Mouse (Mus musculus) gastrocnemius, adult 8-10 months (tissue): ENCODE results near the gene Ddx39. TPM values are rescaled to one million over a fixed set of nuclear protein-coding genes. Genes with fewer than 3 reads are reported as not detected.
A peak's percentile ranks its signal among the peaks of the same experiment; 100 is the strongest.

Source experiments
- DNase-seq, 2 experiments: peaks; one replicate each; pipeline ENCODE4 v3.0.0; 2022; ENCODE audit warnings: low spot score in 2 of 2
- total RNA-seq, 4 experiments: library from RNA; stranded (reverse); gene quantifications; 2 replicates each; pipeline ENCODE4 v1.2.4; 2022

The Ddx39 gene
- total RNA-seq, 4 experiments from 2014 or later = 10.6 to 12.0 (median 11.7) TPM

DNA sequence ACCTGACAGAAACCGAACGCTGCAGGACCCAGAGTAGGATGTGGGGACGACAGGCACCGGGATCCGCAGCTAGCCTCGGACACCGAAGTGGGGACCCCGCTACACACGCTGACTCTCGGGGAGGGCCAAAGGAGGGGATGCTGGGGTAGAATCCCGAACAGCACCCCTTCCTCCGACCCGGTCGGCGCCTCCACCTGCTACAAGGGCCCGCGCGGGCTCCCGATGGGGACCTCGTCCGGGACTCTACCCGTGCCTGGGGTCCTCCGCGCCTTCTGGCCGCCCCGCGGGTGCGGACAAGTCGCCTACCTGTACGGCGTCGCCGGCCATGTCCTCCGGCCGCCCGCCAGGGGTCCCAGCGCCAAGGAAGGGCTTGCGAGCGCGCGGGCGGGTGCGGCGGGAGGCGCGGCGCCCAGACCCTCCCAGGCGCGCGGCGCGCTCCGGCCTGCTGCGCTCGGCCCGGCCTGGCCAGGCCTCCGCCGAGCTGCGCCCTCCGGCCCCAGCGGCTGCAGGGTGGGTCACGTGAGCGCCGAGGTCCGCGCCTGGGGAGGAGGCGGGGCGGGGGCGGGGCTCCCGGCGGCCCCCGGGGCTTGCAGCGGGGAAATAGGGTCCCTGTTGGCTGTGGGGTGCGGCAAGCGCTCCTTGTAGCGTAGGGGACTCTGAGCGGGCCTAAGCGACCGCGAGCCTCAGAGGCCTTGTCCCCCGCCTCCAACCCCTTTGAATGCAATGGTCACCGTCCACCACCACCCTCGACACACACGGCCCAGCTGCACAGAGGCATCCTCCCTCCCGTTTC lies 16.1 kb upstream of the Ddx39 start, which contains the start of gene Pkn1:
Pkn1 (minus strand) TSS at position 519 of the 793 bp plus-strand sequence.
- peak; percentile 62 to 65 for DNase-seq

GRCm38 (mm10) chr8:83699566-83699965 lies 15.4 kb upstream of the Ddx39 start:
- no peak for DNase-seq

GRCm38 (mm10) chr8:83700423-83701085 lies 14.4 kb upstream of the Ddx39 start:
- DNase-seq = no peak

GRCm38 (mm10) chr8:83703426-83703825 lies 11.6 kb upstream of the Ddx39 start:
- DNase-seq = no peak

DNA sequence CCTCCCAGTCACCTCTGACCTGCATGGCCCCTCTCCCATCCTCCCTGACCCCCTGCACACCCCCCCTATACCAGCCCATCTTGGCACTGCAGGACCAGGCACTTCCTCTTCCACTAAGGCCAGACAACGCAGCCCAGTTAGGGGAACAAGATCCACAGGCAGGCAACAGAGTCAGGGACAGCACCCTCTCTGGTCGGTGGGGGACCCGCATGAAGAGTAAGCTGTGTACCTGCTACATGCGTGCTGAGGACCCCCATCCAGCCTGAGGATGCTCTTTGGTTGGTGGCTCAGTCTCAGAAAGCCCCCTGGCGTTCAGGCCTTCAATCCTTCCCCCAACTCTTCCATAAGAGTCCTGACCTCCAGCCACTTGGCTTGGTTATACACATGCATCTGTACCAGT lies 8.6 kb upstream of the Ddx39 start:
- DNase-seq = no peak

GRCm38 (mm10) chr8:83707554-83707953 lies 7.4 kb upstream of the Ddx39 start:
- no peak for DNase-seq

DNA sequence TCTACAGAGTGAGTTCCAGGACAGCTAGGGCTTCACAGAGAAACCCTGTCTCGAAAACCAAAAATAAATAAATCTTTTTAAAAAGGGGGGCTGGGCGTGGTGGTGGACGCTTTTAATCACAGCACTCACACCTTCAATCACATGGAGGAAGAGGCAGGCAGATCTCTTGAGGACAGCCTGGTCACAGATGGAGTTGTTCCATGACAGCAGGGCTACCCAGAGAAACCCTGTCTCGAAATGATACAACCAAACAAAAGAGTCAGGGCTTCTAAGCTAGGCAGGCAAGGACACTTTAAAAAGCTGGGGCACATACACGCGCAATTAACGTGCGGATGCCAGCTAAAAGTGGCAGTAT lies 324 bp upstream of the Ddx39 start:
- DNase-seq = no peak

- no peak for DNase-seq
These were observed 794 bp downstream of the Ddx39 start for GRCm38 (mm10) chr8:83715771-83716170.

GRCm38 (mm10) chr8:83716563-83716962 lies 1.6 kb downstream of the Ddx39 start:
- DNase-seq = no peak

DNA sequence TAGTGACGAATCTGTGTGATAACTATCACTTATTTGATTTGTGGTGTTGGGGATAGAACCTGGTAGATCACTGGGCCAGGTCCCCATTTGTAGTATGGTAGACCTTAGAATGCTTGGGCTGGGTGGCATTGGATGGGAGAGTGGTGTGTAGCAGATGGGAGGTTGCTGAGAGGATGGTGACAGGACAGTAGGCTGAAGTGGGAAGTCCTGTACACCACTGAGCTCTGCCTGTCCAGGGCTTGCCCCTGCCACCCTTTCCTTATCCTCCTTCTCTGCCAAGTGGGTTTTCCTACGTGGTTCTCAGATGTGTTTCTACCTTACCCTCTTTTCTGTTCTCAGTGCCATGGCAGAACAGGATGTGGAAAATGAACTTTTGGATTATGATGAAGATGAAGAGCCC lies 4.1 kb downstream of the Ddx39 start:
- no peak for DNase-seq

GRCm38 (mm10) chr8:83719693-83720092 lies 4.7 kb downstream of the Ddx39 start:
- no peak for DNase-seq

DNA sequence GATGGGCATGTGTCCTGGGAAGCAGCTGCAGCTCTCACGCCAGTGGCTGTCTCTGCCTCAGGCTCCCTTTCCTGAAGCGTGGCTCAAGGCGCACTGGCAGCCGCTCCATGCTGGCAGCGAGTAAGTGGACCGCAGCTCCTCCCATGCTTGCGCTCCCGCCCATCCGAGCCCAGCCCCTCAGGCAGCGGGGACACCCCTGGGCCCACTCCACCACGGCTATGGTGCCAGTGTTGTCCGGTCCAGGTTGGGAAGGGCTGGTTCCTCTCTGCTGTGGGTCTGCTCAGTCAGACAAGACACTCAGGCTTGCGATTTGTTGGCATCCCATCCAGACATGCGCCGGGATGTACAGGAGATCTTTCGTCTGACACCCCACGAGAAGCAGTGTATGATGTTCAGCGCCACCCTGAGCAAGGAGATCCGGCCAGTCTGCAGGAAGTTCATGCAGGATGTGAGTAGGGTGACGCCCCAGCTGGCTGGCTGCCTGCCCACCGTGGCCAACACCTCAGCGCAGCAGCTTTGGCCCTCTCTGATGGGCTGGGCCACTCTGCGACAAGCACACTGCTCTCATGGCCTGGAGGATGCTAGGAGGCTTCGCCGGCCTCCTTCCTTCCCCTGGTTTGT lies 6.5 kb downstream of the Ddx39 start:
- peak in 1 of 2 experiments; percentile 42 for DNase-seq

DNA sequence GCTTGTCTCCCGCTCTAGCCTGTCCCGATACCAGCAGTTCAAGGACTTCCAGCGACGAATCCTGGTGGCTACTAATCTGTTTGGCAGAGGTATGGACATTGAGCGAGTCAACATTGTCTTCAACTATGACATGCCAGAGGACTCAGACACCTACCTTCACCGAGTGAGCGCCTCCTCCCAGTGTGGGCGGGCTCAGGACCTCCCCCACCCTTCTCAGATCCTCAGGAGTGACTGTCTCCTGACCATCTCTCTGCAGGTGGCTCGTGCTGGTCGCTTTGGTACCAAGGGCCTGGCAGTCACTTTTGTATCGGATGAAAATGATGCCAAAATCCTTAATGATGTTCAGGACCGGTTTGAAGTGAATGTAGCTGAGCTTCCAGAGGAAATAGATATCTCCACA lies 7.7 kb downstream of the Ddx39 start:
- no peak for DNase-seq

DNA sequence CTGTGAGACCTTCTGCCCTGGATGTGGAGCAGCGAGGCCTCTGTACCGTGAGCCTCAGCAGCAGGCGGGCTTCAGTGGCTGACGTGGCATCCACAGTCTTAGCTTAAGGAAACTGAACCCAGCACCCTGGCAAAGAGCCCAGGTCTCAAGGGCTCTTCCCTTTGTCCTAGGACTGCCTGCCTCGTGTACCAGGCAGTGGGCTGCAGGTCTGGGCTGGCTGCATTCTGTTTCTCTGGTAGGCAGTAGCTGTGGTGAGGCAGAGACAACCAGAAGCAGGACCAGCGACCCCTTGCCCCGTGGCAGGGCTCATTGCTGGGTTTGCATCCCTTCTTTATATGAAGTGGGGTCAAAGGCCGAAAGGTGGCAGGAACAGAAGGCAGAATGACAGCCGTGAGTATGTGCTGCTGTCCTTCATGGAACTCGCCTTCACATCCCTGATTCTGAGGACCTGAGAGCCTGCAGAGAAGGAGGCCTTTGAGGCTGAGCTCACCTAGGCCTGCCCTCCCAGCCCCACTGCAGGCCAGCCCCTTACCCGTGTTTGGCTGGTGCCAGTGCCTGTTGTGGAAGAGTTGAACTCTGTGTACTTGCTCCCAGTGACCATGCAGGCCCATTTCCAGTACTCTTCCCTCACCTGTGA lies 8.6 kb downstream of the Ddx39 start:
- DNase-seq = no peak

DNA sequence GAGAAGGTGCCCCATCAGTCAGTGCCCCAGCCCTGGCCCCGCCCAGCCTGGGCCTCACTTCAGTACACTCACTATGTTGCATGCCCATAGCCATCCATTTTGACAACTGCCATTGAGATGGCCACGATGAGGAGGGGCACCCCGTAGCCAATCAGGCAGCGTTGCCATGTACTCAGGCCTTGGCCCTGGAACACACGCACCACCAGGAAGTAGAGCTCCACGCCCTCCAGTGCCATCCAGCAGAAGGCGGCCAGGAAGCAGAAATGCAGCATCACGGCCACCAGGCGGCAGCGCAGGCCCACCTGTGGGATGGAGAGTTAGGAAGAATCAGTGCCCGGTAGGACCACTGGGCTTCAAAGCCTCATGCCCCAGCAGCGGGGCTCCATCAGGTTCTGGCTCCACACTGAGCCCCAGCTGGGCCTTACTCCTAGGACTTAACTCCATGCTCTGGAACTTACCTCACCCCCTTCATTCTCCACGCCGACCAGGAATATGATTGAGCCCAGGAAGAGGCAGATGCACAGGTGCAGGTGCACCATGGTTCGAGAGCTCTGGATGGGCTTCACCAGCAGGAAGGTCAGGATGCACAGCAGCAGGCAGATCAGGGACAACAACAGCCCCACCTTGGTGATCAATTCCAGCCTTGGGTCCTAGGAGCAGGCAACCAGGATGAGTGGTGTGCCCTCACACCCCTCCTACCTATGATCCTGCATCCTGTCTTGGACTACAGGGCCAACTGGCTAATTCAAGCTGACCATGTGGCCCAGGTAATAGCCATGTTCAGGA lies 9.9 kb downstream of the Ddx39 start:
- peak; percentile 59 to 69 for DNase-seq

- DNase-seq = no peak
These were observed 10.6 kb downstream of the Ddx39 start for GRCm38 (mm10) chr8:83725521-83726102.

GRCm38 (mm10) chr8:83729009-83729807 lies 14.2 kb downstream of the Ddx39 start:
- DNase-seq = no peak

GRCm38 (mm10) chr8:83731906-83732305 lies 16.9 kb downstream of the Ddx39 start:
- DNase-seq = no peak

DNA sequence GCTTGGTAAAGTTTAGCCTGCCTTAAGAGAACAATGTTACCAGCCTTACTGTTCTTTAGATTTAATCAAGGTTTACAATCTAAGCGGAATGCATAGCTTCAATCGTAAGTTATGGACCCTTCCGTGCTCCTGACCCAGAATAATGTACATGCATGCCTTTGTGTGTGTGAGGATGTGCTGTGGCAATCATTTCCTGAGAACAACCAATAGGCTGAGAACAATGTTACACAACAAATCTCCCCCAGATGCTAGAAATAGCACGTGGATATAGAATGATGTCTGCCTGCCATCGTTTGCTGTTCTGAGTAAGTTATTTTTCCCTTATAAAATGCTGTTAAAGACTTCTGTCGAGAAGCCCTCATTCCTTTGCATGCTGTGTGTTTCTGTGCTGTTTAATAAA lies 17.9 kb downstream of the Ddx39 start:
- no peak for DNase-seq

DNA sequence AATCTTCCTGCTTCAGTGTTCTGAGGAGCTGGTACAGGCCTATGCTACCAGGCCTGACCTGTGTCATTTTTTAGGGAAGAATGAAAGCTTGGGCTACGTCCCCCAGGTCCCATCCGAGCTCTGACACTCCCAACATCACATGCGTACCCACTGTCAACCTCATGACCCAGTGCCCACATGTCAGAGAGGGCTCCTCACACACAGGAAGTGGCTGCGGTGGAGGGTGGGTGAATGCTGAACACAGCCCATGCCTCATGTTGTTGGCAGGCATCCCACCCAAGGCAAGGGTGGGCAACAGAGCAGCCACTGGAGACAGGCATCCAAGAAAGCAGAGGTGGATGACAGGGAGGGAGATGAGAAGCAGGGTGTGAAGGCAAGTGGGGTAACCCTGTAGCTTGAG lies 21.7 kb downstream of the Ddx39 start:
- DNase-seq = no peak
